In the genomic region with DNA sequence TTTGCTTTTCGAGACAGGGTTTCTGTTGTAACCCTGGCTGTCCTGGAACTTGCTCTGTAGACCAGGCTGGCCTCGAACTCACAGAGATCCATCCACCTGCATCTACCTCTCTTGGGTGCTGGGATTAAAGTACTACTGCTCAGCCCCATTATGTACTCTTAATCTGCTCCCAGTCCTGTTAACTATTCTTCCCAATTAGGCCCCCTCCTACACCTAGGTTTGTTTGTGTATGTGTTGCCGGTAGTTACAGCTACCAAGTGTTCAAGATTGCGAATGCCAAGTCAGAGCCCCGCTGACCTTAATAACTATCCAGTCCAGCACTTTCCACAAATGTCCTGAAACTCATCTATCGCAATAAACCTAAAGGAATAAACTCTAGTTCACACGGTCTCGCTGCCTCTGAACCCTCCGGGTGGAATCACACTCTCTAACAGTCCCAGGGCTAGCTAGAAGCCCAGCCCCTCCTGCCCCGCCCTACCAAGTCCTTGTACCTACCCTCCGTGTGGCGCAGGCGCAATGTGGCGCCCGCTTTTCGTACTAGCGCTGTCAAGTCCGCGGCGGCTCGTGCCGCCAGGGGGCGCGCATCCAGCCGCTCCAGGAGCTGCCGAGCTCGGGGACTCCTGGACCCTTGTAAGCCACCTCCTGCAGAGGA, we compare ENCODE assay signal across 8 mouse cellular contexts. TPM values are rescaled to one million over a fixed set of nuclear protein-coding genes. Genes with fewer than 3 reads are reported as not detected.
A peak's percentile ranks its signal among the peaks of the same experiment; 100 is the strongest.
DNase-seq lines count a peak whose midpoint lies in the region; ATAC-seq and TF ChIP-seq lines count a peak whose summit lies in the region.

No protein-coding gene starts in this region.

- TF ChIP-seq POLR2A in myocyte (IDR thresholded peaks at IDR 0.05; ENCODE audit: insufficient read length, low read depth), result no peak

- no peaks in the 10 kb centered on the region for H3K79me2 ChIP-seq in myocyte (ENCODE audit: control insufficient read depth, insufficient read depth)

- peak overlapping the region; percentile 77 for H3K4me3 ChIP-seq in brown adipose tissue, adult 24 weeks (ENCODE audit: insufficient read depth, low read depth, low read length)
- peak overlapping the region; percentile 45 for H3K4me3 ChIP-seq in heart, embryonic 13.5 days
- 0 out of 2 replicates have a peak overlapping the region, but pooled peaks have one; percentile 11 for H3K4me3 ChIP-seq in kidney, postnatal 0 days (replicated peaks; ENCODE audit: low read depth, low read length)
- peak overlapping the region; percentile 29 for H3K4me3 ChIP-seq in liver, embryonic 11.5 days (ENCODE audit: low read depth, low read length)
- H3K4me3 ChIP-seq in myocyte, result peak overlapping the region; percentile 5

- TF ChIP-seq CTCF in kidney, postnatal 0 days (IDR thresholded peaks at IDR 0.05; ENCODE audit: low read depth), result peak; percentile 87

- ATAC-seq in erythroid progenitor cell, adult 5-6 weeks (replicated peaks; ENCODE audit: low FRiP score, poor library complexity, severe bottlenecking), result peak; percentile 99
- peak; percentile 80; the same call in 1 of the 2 replicates for ATAC-seq in heart, embryonic 13.5 days (ENCODE audit: extremely low read depth, insufficient number of reproducible peaks, low FRiP score, low TSS enrichment)
- ATAC-seq in kidney, postnatal 0 days (replicated peaks; ENCODE audit: low FRiP score, low read depth), result peak; percentile 95
- ATAC-seq in liver, embryonic 11.5 days (replicated peaks; ENCODE audit: low FRiP score), result peak; percentile 92

- DNase-seq in CD4-positive, CD25-positive, alpha-beta regulatory T cell, adult 2 months (ENCODE audit: low read depth, low spot score), result peak; percentile 95
- DNase-seq in kidney, postnatal 0 days (ENCODE audit: low spot score), result peak; percentile 88
- DNase-seq in liver, embryonic 11.5 days (ENCODE audit: low spot score), result peak; percentile 81
- peak; percentile 85 to 94 for DNase-seq in spleen, postnatal 4 days (ENCODE audit: low spot score in 2 of 2)

- no peaks in the 10 kb centered on the region for H3K9me3 ChIP-seq in heart, embryonic 13.5 days
- no peaks in the 10 kb centered on the region for H3K9me3 ChIP-seq in kidney, postnatal 0 days (replicated peaks; ENCODE audit: low read length)
- no peaks in the 10 kb centered on the region for H3K9me3 ChIP-seq in liver, embryonic 11.5 days (ENCODE audit: control insufficient read depth, low read length)

- no peaks in the 10 kb centered on the region for H3K4me1 ChIP-seq in brown adipose tissue, adult 24 weeks (ENCODE audit: control insufficient read depth, insufficient read depth, insufficient read length, low read length)
- H3K4me1 ChIP-seq in heart, embryonic 13.5 days, result no peaks in the 10 kb centered on the region
- no peaks in the 10 kb centered on the region for H3K4me1 ChIP-seq in kidney, postnatal 0 days (replicated peaks; ENCODE audit: insufficient read depth, low read length)
- H3K4me1 ChIP-seq in liver, embryonic 11.5 days (replicated peaks; ENCODE audit: control insufficient read depth, insufficient read depth, low read length), result no peaks in the 10 kb centered on the region

- H3K27me3 ChIP-seq in heart, embryonic 13.5 days (replicated peaks), result no peaks in the 10 kb centered on the region
- no peaks in the 10 kb centered on the region for H3K27me3 ChIP-seq in kidney, postnatal 0 days (ENCODE audit: insufficient read depth, low read length)
- H3K27me3 ChIP-seq in liver, embryonic 11.5 days (replicated peaks; ENCODE audit: control insufficient read depth, insufficient read depth, low read length), result no peaks in the 10 kb centered on the region
- H3K27me3 ChIP-seq in myocyte (ENCODE audit: control insufficient read depth, insufficient read depth, insufficient read length), result no peaks in the 10 kb centered on the region

- peak overlapping the region; percentile 93 for H3K27ac ChIP-seq in brown adipose tissue, adult 24 weeks (replicated peaks; ENCODE audit: low read depth, low read length)
- H3K27ac ChIP-seq in heart, embryonic 13.5 days (replicated peaks), result no peak overlapping the region; the same call in 1 of the 2 replicates
- no peak overlapping the region; the same call in 1 of the 2 replicates for H3K27ac ChIP-seq in kidney, postnatal 0 days
- H3K27ac ChIP-seq in liver, embryonic 11.5 days (ENCODE audit: low read depth, low read length), result no peak overlapping the region

- H3K9ac ChIP-seq in heart, embryonic 13.5 days, result peak overlapping the region; percentile 66
- H3K9ac ChIP-seq in kidney, postnatal 0 days (ENCODE audit: low read depth, low read length), result 0 out of 2 replicates have a peak overlapping the region, but pooled peaks have one; percentile 40
- no peak overlapping the region for H3K9ac ChIP-seq in liver, embryonic 11.5 days (ENCODE audit: low read depth, low read length)

- 13% methylated on average over 27 of the region's 27 CpGs for WGBS in heart, embryonic 13.5 days
- WGBS in kidney, postnatal 0 days, result 20% methylated on average over 27 of the region's 27 CpGs
- WGBS in liver, embryonic 11.5 days, result 13% methylated on average over 27 of the region's 27 CpGs

- H3K4me2 ChIP-seq in heart, embryonic 13.5 days, result peak overlapping the region; percentile 69
- H3K4me2 ChIP-seq in kidney, postnatal 0 days (ENCODE audit: low read length), result peak overlapping the region; percentile 49
- peak overlapping the region; percentile 61 for H3K4me2 ChIP-seq in liver, embryonic 11.5 days
- peak overlapping the region; percentile 78 for H3K4me2 ChIP-seq in myocyte (ENCODE audit: low read depth)

- no peak overlapping the region for H3ac ChIP-seq in myocyte (ENCODE audit: control insufficient read depth, insufficient read length)

- H3K36me3 ChIP-seq in heart, embryonic 13.5 days, result no peaks in the 10 kb centered on the region
- H3K36me3 ChIP-seq in kidney, postnatal 0 days (ENCODE audit: insufficient read depth, low read length), result no peaks in the 10 kb centered on the region
- no peaks in the 10 kb centered on the region for H3K36me3 ChIP-seq in liver, embryonic 11.5 days (ENCODE audit: control insufficient read depth, insufficient read depth, low read length)
- no peaks in the 10 kb centered on the region for H3K36me3 ChIP-seq in myocyte (ENCODE audit: control insufficient read depth, insufficient read depth)

TF ChIP-seq in myocyte, 11 proteins besides CTCF, POLR2A, EP300 and RAD21 (continues in another document):
- no peak for TF ChIP-seq MYOG (IDR thresholded peaks at IDR 0.05; ENCODE audit: control insufficient read depth in 1 of 3, insufficient read depth in 1 of 3, insufficient read length in 2 of 3, low read depth in 2 of 3)

RNA-seq across cellular contexts. Expression of a gene that starts 1.5 kb away (rescaled TPM):
- polyA plus RNA-seq in brown adipose tissue, adult 24 weeks (2012; ENCODE audit: insufficient read depth, insufficient read length, missing spikeins), result 2.9 and 3.4 TPM in 2 replicates
- not detected in 2 replicates for total RNA-seq in erythroid progenitor cell, adult 5-6 weeks (2015; ENCODE audit: low replicate concordance)
- not detected in 2 replicates for total RNA-seq in erythroid progenitor cell, adult 5-6 weeks (2017; ENCODE audit: low replicate concordance)
- polyA plus RNA-seq in heart, embryonic 13.5 days (2015; fragmentation: Nextera tagmentation; extraction: Ambion mirVana), result 0.11 and 0.25 TPM in 2 replicates
- polyA plus RNA-seq in kidney, postnatal 0 days (2015; fragmentation: Nextera tagmentation; extraction: Ambion mirVana), result 1.5 and 2.3 TPM in 2 replicates
- 0.06 TPM in 1 of 2 replicates, not detected in the other for polyA plus RNA-seq in liver, embryonic 11.5 days (2014; fragmentation: Nextera tagmentation; extraction: Ambion mirVana)
- 0.05 TPM for polyA plus RNA-seq in myocyte (2012; fragmentation: generic; extraction: Trizol)

RNA-seq across cellular contexts. Expression of a gene that starts 8.3 kb away (rescaled TPM):
- 27.0 and 31.6 TPM in 2 replicates for polyA plus RNA-seq in brown adipose tissue, adult 24 weeks (2012; ENCODE audit: insufficient read depth, insufficient read length, missing spikeins)
- total RNA-seq in erythroid progenitor cell, adult 5-6 weeks (2015; ENCODE audit: low replicate concordance), result 64.6 and 96.2 TPM in 2 replicates
- 9.6 and 18.7 TPM in 2 replicates for total RNA-seq in erythroid progenitor cell, adult 5-6 weeks (2017; ENCODE audit: low replicate concordance)
- 157 and 175 TPM in 2 replicates for polyA plus RNA-seq in heart, embryonic 13.5 days (2015; fragmentation: Nextera tagmentation; extraction: Ambion mirVana)
- 142 and 153 TPM in 2 replicates for polyA plus RNA-seq in kidney, postnatal 0 days (2015; fragmentation: Nextera tagmentation; extraction: Ambion mirVana)
- 78.2 and 79.5 TPM in 2 replicates for polyA plus RNA-seq in liver, embryonic 11.5 days (2014; fragmentation: Nextera tagmentation; extraction: Ambion mirVana)
- polyA plus RNA-seq in myocyte (2012; fragmentation: generic; extraction: Trizol), result 294 TPM

RNA-seq across cellular contexts. Expression of a gene that starts 17.4 kb away (rescaled TPM):
- 17.4 and 24.4 TPM in 2 replicates for polyA plus RNA-seq in brown adipose tissue, adult 24 weeks (2012; ENCODE audit: insufficient read depth, insufficient read length, missing spikeins)
- total RNA-seq in erythroid progenitor cell, adult 5-6 weeks (2015; ENCODE audit: low replicate concordance), result 10.5 and 31.9 TPM in 2 replicates
- 12.6 and 25.0 TPM in 2 replicates for total RNA-seq in erythroid progenitor cell, adult 5-6 weeks (2017; ENCODE audit: low replicate concordance)
- 28.3 and 30.2 TPM in 2 replicates for polyA plus RNA-seq in heart, embryonic 13.5 days (2015; fragmentation: Nextera tagmentation; extraction: Ambion mirVana)
- polyA plus RNA-seq in kidney, postnatal 0 days (2015; fragmentation: Nextera tagmentation; extraction: Ambion mirVana), result 32.7 and 36.2 TPM in 2 replicates
- 30.0 and 33.4 TPM in 2 replicates for polyA plus RNA-seq in liver, embryonic 11.5 days (2014; fragmentation: Nextera tagmentation; extraction: Ambion mirVana)
- 17.1 TPM for polyA plus RNA-seq in myocyte (2012; fragmentation: generic; extraction: Trizol)

RNA-seq across cellular contexts. Expression of a gene that starts 22.5 kb away (rescaled TPM):
- polyA plus RNA-seq in brown adipose tissue, adult 24 weeks (2012; ENCODE audit: insufficient read depth, insufficient read length, missing spikeins), result 6.3 and 8.3 TPM in 2 replicates
- 0.72 and 1.3 TPM in 2 replicates for total RNA-seq in erythroid progenitor cell, adult 5-6 weeks (2015; ENCODE audit: low replicate concordance)
- total RNA-seq in erythroid progenitor cell, adult 5-6 weeks (2017; ENCODE audit: low replicate concordance), result 0.23 and 0.90 TPM in 2 replicates
- 7.0 and 7.3 TPM in 2 replicates for polyA plus RNA-seq in heart, embryonic 13.5 days (2015; fragmentation: Nextera tagmentation; extraction: Ambion mirVana)
- polyA plus RNA-seq in kidney, postnatal 0 days (2015; fragmentation: Nextera tagmentation; extraction: Ambion mirVana), result 9.5 and 9.7 TPM in 2 replicates
- polyA plus RNA-seq in liver, embryonic 11.5 days (2014; fragmentation: Nextera tagmentation; extraction: Ambion mirVana), result 2.7 and 4.0 TPM in 2 replicates
- 3.8 TPM for polyA plus RNA-seq in myocyte (2012; fragmentation: generic; extraction: Trizol)

RNA-seq across cellular contexts. Expression of a gene that starts 34.6 kb away (rescaled TPM):
- polyA plus RNA-seq in brown adipose tissue, adult 24 weeks (2012; ENCODE audit: insufficient read depth, insufficient read length, missing spikeins), result 41.8 and 42.4 TPM in 2 replicates
- total RNA-seq in erythroid progenitor cell, adult 5-6 weeks (2015; ENCODE audit: low replicate concordance), result 42.2 and 59.5 TPM in 2 replicates
- 36.0 and 46.8 TPM in 2 replicates for total RNA-seq in erythroid progenitor cell, adult 5-6 weeks (2017; ENCODE audit: low replicate concordance)
- 25.0 and 28.7 TPM in 2 replicates for polyA plus RNA-seq in heart, embryonic 13.5 days (2015; fragmentation: Nextera tagmentation; extraction: Ambion mirVana)
- polyA plus RNA-seq in kidney, postnatal 0 days (2015; fragmentation: Nextera tagmentation; extraction: Ambion mirVana), result 39.6 and 40.6 TPM in 2 replicates
- polyA plus RNA-seq in liver, embryonic 11.5 days (2014; fragmentation: Nextera tagmentation; extraction: Ambion mirVana), result 13.7 and 15.2 TPM in 2 replicates
- 38.9 TPM for polyA plus RNA-seq in myocyte (2012; fragmentation: generic; extraction: Trizol)

Comparison
In these comparisons a context has a peak if more than half of its experiments do, and no peak if none do; other contexts are left out.
1. H3K4me3 ChIP-seq: peak in every context shown above with its lines; median percentile 77 in brown adipose tissue, adult 24 weeks; 45 in heart, embryonic 13.5 days; 29 in liver, embryonic 11.5 days; 11 in kidney, postnatal 0 days; 5 in myocyte.